Mouse (Mus musculus) erythroblast, embryonic 14.5 days (primary cell): ENCODE measurements around the gene Rala. TPM values are rescaled to one million over a fixed set of nuclear protein-coding genes. Genes with fewer than 3 reads are reported as not detected.
"Not testable (repeated sequence)": the region's sequence is repeated elsewhere in the genome, so short reads cannot be mapped to it uniquely, and the experiment has no call there.

ENCODE experiments used
- H3K27me3 ChIP-seq: 2 replicates; pipeline ENCODE4 v1.6.1; 2012; ENCODE audit warnings: inconsistent platforms; ENCODE audit not compliant: control insufficient read depth
- H3K36me3 ChIP-seq: 2 replicates; pipeline ENCODE4 v1.6.1; 2012; ENCODE audit warnings: mild to moderate bottlenecking, inconsistent platforms; ENCODE audit not compliant: control insufficient read depth
- H3K4me1 ChIP-seq: 2 replicates; pipeline ENCODE4 v1.6.1; 2012; ENCODE audit warnings: inconsistent platforms; ENCODE audit not compliant: control insufficient read depth
- H3K4me3 ChIP-seq: replicated peaks from 2 replicates; pipeline ENCODE3; 2012; ENCODE audit warnings: moderate library complexity, mild to moderate bottlenecking, inconsistent platforms
- H3K9me3 ChIP-seq: 2 replicates; pipeline ENCODE4 v1.6.1; 2012; ENCODE audit warnings: low read length, inconsistent platforms, mixed read lengths; ENCODE audit not compliant: control insufficient read depth
- GATA1 ChIP-seq: IDR thresholded peaks from 2 replicates; pipeline ENCODE4 v1.6.1; 2012; ENCODE audit warnings: low read length, inconsistent platforms, mixed read lengths
- TAL1 ChIP-seq: IDR thresholded peaks from 3 replicates; pipeline ENCODE4 v1.6.1; 2012; ENCODE audit warnings: low read length, inconsistent platforms, mixed read lengths
- polyA plus RNA-seq: library from polyadenylated mRNA; stranded (reverse); fragments of >175 nt; gene quantifications from 2 replicates; pipeline ENCODE4 v1.2.3, GENCODE M21; 2012

Rala gene
- polyA plus RNA-seq, 1 experiment = 0.28 TPM

DNA sequence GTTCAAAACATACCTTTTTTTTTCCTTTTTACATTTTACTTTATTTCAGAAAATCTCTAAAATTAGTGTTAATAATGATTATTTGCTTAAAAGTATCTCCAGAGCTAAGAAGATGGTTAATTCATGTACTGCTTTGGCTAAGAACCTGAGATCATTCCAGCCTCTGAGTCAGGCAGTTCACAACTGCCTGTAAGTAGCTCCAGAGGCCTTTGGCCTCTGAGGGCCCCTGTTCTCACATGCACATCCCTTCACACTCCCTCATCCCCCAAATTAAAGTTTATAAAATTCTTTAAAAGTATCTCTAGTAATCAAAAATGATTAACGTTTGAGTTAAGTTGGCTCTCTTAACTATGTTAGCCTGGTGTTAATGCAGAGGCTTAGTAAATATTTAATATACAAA lies 31.4 kb upstream of the Rala start:
- TF ChIP-seq TAL1 (no peak), GATA1 (no peak)
- H3K4me3 ChIP-seq = no peak overlapping the region
- no peaks in the 10 kb centered on the region for H3K4me1 ChIP-seq
- no peaks in the 10 kb centered on the region for H3K36me3 ChIP-seq
- peaks cover 3% of the 10 kb centered on the region; the same call in 1 of the 2 replicates for H3K27me3 ChIP-seq
- H3K9me3 ChIP-seq = no peaks in the 10 kb centered on the region

DNA sequence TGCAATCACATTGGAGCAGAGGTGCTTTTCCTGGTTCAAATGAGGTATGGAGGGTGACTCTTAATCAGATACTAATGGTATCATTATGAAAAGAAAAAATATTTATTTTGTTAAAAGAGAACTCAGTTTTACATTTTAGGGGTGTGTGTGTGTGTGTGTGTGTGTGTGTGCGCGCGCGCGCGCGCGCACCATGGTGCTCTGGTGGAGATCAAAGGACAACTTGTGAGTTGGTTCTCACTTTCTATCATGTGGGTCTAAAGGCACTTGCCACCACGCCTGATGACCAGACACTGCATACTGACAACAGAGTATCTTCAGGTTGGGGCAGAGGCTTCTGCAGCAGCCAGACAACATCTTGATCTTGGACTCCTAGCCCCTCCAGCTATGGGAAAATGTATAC lies 30.7 kb upstream of the Rala start:
- H3K4me1 ChIP-seq = no peaks in the 10 kb centered on the region
- H3K27me3 ChIP-seq = peaks cover 3% of the 10 kb centered on the region; the same call in 1 of the 2 replicates
- no peaks in the 10 kb centered on the region for H3K9me3 ChIP-seq
- H3K36me3 ChIP-seq = no peaks in the 10 kb centered on the region
- no peak for TF ChIP-seq TAL1
- no peak for TF ChIP-seq GATA1
- no peak overlapping the region for H3K4me3 ChIP-seq

DNA sequence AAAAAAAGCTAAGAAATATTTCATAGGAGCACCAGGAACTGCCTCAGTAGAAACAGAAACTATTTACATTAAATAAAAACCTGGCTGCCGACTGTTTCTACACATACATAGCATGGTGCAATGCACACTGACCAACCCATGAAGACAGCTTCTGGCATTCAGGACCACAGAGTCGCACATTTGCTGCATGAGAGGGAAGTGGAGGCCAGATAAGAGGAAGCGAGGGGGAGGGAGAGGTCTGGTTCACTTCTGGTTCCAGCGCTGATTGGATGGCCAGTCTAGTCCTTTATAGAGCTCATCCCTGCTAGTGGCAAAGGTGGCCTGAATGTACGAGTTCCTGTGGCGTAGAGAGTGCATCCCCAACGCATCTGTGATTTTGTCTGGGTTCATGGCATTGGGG lies 16.6 kb upstream of the Rala start:
- TF ChIP-seq TAL1 (no peak), GATA1 (no peak)
- Histone ChIP-seq H3K27me3 (no peaks in the 10 kb centered on the region), H3K9me3 (no peaks in the 10 kb centered on the region), H3K36me3 (no peaks in the 10 kb centered on the region), H3K4me3 (no peak overlapping the region), H3K4me1 (no peaks in the 10 kb centered on the region)

DNA sequence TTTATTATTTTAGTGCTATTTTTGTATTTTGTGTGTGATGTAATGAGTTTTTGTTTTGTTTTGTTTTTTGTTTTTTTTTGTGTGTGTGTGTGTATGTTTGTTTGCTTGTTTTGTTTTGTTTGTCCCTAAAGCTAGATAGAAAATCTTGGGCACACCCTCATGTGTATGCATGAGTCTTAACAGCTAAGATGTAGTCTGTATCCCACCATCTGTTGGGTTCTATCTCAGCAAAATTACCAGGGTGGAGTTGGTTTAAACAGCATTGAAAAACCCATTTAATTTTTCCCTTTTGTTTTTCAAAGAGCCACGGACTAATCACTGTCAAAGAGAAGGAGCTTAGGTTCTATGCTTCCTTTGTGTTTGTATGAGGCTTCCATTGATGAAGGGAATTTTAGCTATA lies 10.2 kb upstream of the Rala start:
- Histone ChIP-seq H3K4me1 (no peaks in the 10 kb centered on the region), H3K9me3 (no peaks in the 10 kb centered on the region), H3K27me3 (peaks cover 2% of the 10 kb centered on the region; the same call in 1 of the 2 replicates), H3K4me3 (no peak overlapping the region), H3K36me3 (no peaks in the 10 kb centered on the region)
- no peak for TF ChIP-seq TAL1
- no peak for TF ChIP-seq GATA1

DNA sequence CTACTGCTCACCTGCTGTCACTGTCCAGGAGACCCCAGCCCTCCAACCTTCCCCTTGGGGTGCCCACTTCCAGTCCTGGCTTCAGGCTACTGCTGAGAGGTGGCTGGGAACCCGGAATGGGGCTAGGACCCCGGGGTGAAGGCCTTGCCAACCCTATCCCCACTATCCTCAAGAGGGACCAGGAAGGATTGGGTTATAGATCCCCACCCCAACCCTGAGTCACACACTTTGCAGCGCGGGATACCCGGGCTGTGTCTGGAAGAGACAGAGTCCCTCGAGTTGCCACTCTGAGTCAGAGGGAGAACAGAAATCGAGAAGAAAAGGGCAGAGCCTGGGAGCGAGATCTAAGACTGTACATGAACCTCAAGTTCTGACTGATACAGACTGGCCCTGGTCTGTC lies 6.5 kb upstream of the Rala start:
- H3K36me3 ChIP-seq, H3K4me1 ChIP-seq, H3K27me3 ChIP-seq, H3K4me3 ChIP-seq, H3K9me3 ChIP-seq: not testable (repeated sequence)

DNA sequence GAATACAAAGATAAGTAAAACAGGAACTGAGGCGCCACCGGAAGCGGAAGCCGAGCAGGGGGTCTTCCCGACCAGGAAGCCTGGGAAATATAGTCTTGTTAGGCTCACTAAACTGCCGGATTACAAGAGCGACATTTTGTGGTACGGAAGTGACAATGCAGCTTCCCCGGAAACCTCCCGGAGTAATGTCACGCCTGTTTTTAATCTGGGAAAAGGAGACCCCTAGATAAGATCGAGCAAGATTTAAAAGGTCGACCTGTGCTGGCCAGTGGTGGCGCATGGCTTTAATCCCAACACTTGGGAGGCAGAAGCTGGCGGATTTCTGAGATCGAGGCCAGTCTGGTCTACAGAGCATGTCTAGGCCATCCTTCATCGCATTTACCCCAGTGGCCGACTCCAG lies 5.5 kb upstream of the Rala start:
- peaks cover 2% of the 10 kb centered on the region for H3K4me1 ChIP-seq
- H3K4me3 ChIP-seq = no peak overlapping the region
- no peaks in the 10 kb centered on the region for H3K36me3 ChIP-seq
- no peaks in the 10 kb centered on the region for H3K9me3 ChIP-seq
- no peak for TF ChIP-seq TAL1
- no peak for TF ChIP-seq GATA1
- peaks cover 2% of the 10 kb centered on the region; the same call in 1 of the 2 replicates for H3K27me3 ChIP-seq

DNA sequence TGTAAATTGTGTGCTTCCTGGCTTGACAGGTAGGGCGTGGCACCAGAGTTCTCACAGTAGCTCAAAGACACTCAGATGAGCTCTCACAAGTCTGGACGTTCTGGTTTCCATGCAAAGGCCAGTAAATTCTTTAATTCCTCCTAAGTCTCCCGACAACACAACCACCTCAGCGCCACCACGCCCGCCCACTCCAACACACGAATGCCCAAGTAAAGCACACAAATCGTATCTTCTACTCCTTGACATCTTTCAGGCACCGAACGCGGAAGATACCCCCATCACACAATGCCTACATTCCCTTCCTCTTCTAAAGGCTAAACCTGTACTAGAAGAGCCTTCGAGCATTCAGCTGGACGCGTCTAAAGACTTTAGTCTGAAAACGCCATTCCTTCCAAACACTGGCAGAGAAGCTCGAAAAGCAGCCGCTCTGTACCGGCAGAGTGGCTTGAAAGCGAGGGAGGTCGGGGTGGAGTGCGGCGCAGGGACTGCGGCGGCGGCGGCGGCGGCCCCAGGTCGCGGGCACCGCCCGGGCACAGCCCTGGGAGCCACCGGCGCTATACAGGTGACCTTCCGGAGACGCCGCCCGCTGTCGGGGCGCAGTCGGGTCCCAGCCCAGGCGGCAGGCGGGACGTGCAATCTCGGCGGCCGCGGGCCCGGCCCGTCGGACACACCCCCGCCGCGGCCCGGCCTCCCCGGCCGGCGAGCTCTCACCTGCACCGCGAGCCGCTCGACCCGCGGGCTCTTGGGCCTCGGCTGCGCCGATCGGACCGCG lies 547 bp downstream of the Rala start:
- Histone ChIP-seq H3K36me3 (no peaks in the 10 kb centered on the region), H3K4me1 (peaks cover 16% of the 10 kb centered on the region), H3K27me3 (peaks cover 16% of the 10 kb centered on the region), H3K9me3 (no peaks in the 10 kb centered on the region), H3K4me3 (peak overlapping the region; percentile 82)
- TF ChIP-seq TAL1 (no peak), GATA1 (no peak)

DNA sequence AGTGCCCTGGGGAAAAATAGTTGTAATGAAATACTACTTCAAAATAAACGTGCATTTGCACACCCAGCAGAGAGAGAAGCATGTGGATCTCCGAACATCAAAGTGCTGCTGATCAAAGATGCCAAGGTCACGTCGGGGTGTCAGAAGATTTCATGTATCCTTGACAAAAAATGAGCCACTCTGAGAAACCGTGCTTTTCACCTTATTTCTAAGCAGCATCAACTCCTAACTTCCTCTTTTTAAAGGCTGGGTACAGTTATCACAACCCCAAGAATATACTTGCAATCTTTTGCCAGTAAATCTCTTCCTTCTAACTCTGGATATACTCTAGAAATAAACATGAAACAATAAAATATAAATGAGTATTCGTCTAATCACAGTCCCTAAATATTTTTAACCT lies 1.7 kb downstream of the Rala start:
- TF ChIP-seq TAL1 (no peak), GATA1 (no peak)
- H3K36me3 ChIP-seq = no peaks in the 10 kb centered on the region
- H3K27me3 ChIP-seq = peaks cover 16% of the 10 kb centered on the region
- H3K9me3 ChIP-seq = no peaks in the 10 kb centered on the region
- H3K4me3 ChIP-seq = no peak overlapping the region
- H3K4me1 ChIP-seq = peaks cover 16% of the 10 kb centered on the region

DNA sequence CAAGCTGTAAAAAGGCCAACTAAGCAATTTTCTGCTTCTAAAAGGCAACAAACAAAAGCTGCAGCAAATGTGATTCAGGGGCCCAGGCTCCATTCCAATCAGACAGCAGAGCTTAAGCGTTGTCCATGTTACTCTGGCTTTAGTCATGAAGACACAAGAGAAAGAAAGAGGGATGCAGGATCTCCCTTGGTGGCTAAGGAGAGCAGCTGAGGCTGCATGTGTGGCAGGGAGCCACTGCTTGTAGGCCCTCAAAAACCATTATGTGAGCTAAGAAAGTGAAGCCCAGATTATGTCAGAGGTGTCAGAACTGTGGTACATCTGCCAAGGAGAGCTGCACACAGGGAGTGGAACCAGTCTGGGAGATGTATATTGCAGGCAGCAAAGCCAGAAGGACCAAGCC lies 36.7 kb downstream of the Rala start:
- Histone ChIP-seq H3K9me3 (no peaks in the 10 kb centered on the region), H3K4me1 (no peaks in the 10 kb centered on the region)

DNA sequence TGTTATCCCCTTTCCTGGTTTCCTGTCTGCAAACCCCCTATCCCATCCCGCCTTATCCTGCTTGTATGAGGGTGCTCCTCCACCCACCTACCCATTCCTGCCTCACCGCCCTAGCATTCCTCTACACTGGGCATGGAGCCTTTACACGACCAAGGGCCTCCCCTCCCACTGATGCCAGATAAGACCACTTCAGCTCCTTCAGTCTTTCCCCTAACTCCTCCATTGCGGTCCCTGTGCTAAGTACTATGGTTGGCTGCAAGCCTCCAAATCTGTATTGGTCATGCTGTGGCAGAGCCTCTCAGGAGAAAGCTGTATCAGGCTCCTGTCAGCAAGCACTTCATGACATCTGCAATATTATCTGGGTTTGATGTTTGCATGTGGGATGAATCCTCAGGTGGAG lies 42.6 kb downstream of the Rala start:
- Histone ChIP-seq H3K36me3 (no peaks in the 10 kb centered on the region), H3K27me3 (no peaks in the 10 kb centered on the region), H3K4me1 (no peaks in the 10 kb centered on the region), H3K4me3 (no peak overlapping the region), H3K9me3 (no peaks in the 10 kb centered on the region)
- TF ChIP-seq GATA1 (no peak), TAL1 (no peak)

More for the DNA sequence above, 36.7 kb downstream of the Rala start:
- no peaks in the 10 kb centered on the region for H3K27me3 ChIP-seq
- H3K4me3 ChIP-seq = no peak overlapping the region
- H3K36me3 ChIP-seq = no peaks in the 10 kb centered on the region
- TF ChIP-seq TAL1 (no peak), GATA1 (no peak)
